Mouse (Mus musculus) hindlimb bud, embryonic 11.5 days (tissue): ENCODE results near the gene Vmn2r89.
"Not testable (repeated sequence)": the region's sequence is repeated elsewhere in the genome, so short reads cannot be mapped to it uniquely, and the experiment has no call there.

ENCODE experiments used
- DNase-seq: peaks from one replicate; pipeline ENCODE4 v3.0.0-alpha.2; 2012; ENCODE audit warnings: low read depth, low spot score; ENCODE audit errors: extremely low spot score

Vmn2r89 gene

GRCm38 (mm10) chr14:51451557-51451956 lies at the start of gene Vmn2r89:
Gene Vmn2r89 (plus strand): TSS chr14:51451857.
- not testable (repeated sequence) for DNase-seq

- DNase-seq = no peak
Measured at GRCm38 (mm10) chr14:51410520-51410919, 41.1 kb upstream of the Vmn2r89 start, which contains the start of gene Vmn2r88. Gene Vmn2r88 (plus strand): TSS chr14:51410820.

- DNase-seq = no peak
Measured at GRCm38 (mm10) chr14:51423885-51424284, 27.8 kb upstream of the Vmn2r89 start.

- not testable (repeated sequence) for DNase-seq
Measured at GRCm38 (mm10) chr14:51430138-51430537, 21.5 kb upstream of the Vmn2r89 start.

- DNase-seq = no peak
Measured at GRCm38 (mm10) chr14:51434546-51434945, 17.1 kb upstream of the Vmn2r89 start.

- no peak for DNase-seq
Measured at GRCm38 (mm10) chr14:51435020-51435419, 16.6 kb upstream of the Vmn2r89 start.

- no peak for DNase-seq
Measured at GRCm38 (mm10) chr14:51438955-51439354, 12.7 kb upstream of the Vmn2r89 start.

- not testable (repeated sequence) for DNase-seq
Measured at GRCm38 (mm10) chr14:51480278-51480677, 28.6 kb downstream of the Vmn2r89 start.

- DNase-seq = not testable (repeated sequence)
Measured at GRCm38 (mm10) chr14:51481332-51482015, 29.8 kb downstream of the Vmn2r89 start.

- no peak for DNase-seq
Measured at GRCm38 (mm10) chr14:51482051-51482715, 30.5 kb downstream of the Vmn2r89 start.

- not testable (repeated sequence) for DNase-seq
Measured at GRCm38 (mm10) chr14:51482971-51483381, 31.3 kb downstream of the Vmn2r89 start.

- DNase-seq = no peak
Measured at GRCm38 (mm10) chr14:51483671-51484070, 32.0 kb downstream of the Vmn2r89 start.

GRCm38 (mm10) chr14:51486111-51486510 lies 34.5 kb downstream of the Vmn2r89 start:
- DNase-seq = no peak

GRCm38 (mm10) chr14:51495781-51496180 lies 44.1 kb downstream of the Vmn2r89 start:
- DNase-seq = no peak

- no peak for DNase-seq
Measured at GRCm38 (mm10) chr14:51496955-51497354, 45.3 kb downstream of the Vmn2r89 start.

GRCm38 (mm10) chr14:51497958-51498357 lies 46.3 kb downstream of the Vmn2r89 start:
- no peak for DNase-seq

- DNase-seq = no peak
Measured at GRCm38 (mm10) chr14:51499707-51500275, 48.1 kb downstream of the Vmn2r89 start.

- no peak for DNase-seq
Measured at GRCm38 (mm10) chr14:51500461-51500860, 48.8 kb downstream of the Vmn2r89 start.

- DNase-seq = no peak
Measured at GRCm38 (mm10) chr14:51507416-51507815, 55.8 kb downstream of the Vmn2r89 start.
